Mouse (Mus musculus) heart, adult 2 months (tissue): Measurements from ENCODE around the gene Abcc8.

ENCODE experiments used
- CTCF ChIP-seq: fragments of 200-600 bp; IDR thresholded peaks from 2 replicates; pipeline ENCODE4 v1.8.1; 2022; ENCODE audit warnings: antibody characterized with exemption, mild to moderate bottlenecking, moderate library complexity
- EP300 ChIP-seq: fragments of 200-500 bp; IDR thresholded peaks from 2 replicates; pipeline ENCODE4 v1.6.1; 2011; ENCODE audit warnings: low read depth, low read length, control low read depth; ENCODE audit not compliant: insufficient read depth
- POLR2A ChIP-seq: fragments of 200-500 bp; IDR thresholded peaks from 2 replicates; pipeline ENCODE4 v1.6.1; 2011; ENCODE audit warnings: mild to moderate bottlenecking, low read depth, low read length, control low read depth; ENCODE audit not compliant: insufficient read depth

- 0 out of 2 replicates have a peak, but pooled peaks have one; percentile 22 for TF ChIP-seq POLR2A
- TF ChIP-seq CTCF = no peak
- TF ChIP-seq EP300 = no peak
These were observed at the start of gene Abcc8 for GRCm38 (mm10) chr7:46179431-46180275.
